Mouse (Mus musculus): ENCODE data around the gene Foxd1. TPM values are rescaled to one million over a fixed set of nuclear protein-coding genes. Genes with fewer than 3 reads are reported as not detected.

Foxd1 gene
- polyA plus RNA-seq, 1 experiment from 2014 or later, result 0.04 TPM

DNA sequence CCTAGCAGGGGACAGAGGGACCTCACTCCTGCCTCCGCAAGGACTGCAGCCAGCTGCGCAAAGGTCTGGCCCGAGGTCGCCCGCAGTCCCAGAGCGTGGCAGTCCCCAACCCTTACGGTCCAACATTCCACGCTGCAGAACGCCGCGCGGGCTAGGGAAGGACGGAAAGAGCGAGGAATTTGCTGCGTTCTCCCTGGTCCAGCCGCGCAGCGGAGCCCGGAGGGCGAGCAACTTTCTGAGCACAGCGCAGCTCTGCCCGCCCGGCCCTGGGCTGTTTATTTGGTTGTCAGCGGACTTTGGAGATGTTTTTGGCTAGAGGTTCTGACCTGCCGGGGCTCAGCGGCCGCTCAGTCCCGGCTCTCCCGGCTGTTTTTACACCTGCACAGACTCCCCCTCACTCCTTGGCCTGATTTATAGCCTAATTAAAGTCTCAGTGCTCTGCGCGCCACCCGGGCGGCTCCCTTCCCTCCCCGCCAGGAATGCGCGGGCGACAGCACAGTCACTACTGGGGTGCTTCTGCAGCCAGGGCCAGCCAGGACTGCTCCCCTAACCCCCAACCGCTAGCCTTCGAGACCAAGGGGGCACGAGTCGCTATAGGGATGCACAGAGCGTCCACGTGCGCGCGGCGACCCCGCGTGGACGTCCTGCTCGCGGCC is 11.9 kb downstream of the Foxd1 start:
- H3K4me3 ChIP-seq, result peak overlapping the region; percentile 29
- H3K9ac ChIP-seq, result no peak overlapping the region
- ATAC-seq (ENCODE audit: extremely low read depth, insufficient number of reproducible peaks, low FRiP score, low TSS enrichment), result no peak
- H3K36me3 ChIP-seq, result no peaks in the 10 kb centered on the region
- peak overlapping the region; percentile 57 for H3K4me2 ChIP-seq
- H3K4me1 ChIP-seq, result peaks cover 9% of the 10 kb centered on the region
- no peaks in the 10 kb centered on the region for H3K9me3 ChIP-seq
- peaks cover 92% of the 10 kb centered on the region for H3K27me3 ChIP-seq (replicated peaks)
- no peak overlapping the region for H3K27ac ChIP-seq (replicated peaks)
- under 1% methylated on average over 52 of the region's 52 CpGs for WGBS

DNA sequence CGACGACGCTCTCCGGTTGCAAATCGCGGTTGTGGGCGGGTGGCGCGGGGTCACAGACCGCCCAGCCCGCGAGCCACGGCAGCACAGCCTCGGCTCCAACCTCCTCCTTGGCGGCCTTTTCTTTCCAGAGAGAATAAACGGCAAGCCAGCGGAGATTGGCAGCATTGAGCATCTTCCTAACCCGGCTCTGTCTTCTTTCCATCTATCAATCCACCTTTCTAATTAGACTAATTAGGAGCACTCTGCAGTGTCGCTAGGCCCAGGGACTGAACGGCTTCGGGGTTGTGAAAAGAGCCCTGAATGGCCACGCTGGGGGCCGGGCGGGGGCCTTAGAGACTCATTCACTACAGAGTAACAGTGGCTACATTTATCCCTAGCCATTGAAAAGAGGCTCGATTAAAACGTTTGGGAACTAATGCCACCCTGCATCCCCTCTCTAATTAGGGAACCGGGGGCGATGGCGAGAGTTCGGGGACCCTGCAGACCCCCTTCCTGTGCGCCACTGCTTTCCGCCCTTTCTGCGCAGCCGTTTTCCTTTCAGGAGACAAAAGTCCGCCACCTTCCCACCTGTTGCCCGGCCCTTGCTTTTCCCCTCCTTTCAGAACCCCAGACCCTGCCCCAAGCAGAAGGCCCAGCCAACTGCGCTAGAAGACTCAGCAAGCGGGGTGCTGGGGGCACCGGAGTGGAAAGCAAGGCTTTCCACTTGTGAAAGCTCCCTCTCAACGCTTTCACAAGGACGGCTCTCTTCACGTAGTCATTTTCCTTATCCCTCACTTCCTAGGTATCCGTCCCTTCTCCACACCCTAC is 12.6 kb downstream of the Foxd1 start:
- H3K4me1 ChIP-seq, result peaks cover 9% of the 10 kb centered on the region
- peak overlapping the region; percentile 57 for H3K4me2 ChIP-seq
- H3K9me3 ChIP-seq, result no peaks in the 10 kb centered on the region
- no peak for ATAC-seq (ENCODE audit: extremely low read depth, insufficient number of reproducible peaks, low FRiP score, low TSS enrichment)
- no peak overlapping the region for H3K27ac ChIP-seq (replicated peaks)
- H3K36me3 ChIP-seq, result no peaks in the 10 kb centered on the region
- H3K27me3 ChIP-seq (replicated peaks), result peaks cover 93% of the 10 kb centered on the region
- H3K9ac ChIP-seq, result no peak overlapping the region
- WGBS, result 1% methylated on average over 43 of the region's 43 CpGs
- peak overlapping the region; percentile 29 for H3K4me3 ChIP-seq

DNA sequence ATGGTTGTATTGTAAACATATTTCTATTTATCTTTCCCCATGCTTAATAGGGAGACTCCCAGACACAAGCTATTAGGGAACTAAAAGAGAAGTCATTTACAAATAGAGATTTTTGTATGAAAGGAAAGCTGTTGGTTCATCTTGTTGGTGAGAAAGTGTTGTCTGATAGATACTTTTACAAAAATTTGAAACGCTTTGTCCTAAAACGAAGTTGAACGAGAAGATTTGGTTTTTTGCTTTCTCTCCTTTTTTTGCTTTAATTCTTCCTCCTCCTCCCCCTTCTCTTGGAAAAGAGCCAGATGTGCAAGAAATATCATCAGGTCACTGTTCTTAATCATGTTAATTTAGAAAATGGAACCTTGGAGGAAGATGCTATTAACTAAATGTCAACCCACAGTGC is 13.6 kb downstream of the Foxd1 start:
- H3K27me3 ChIP-seq (replicated peaks), result peaks cover 94% of the 10 kb centered on the region
- no peak overlapping the region for H3K4me3 ChIP-seq
- H3K4me2 ChIP-seq, result no peak overlapping the region
- 10% methylated on average over 3 of the region's 3 CpGs for WGBS
- H3K9ac ChIP-seq, result no peak overlapping the region
- ATAC-seq (ENCODE audit: extremely low read depth, insufficient number of reproducible peaks, low FRiP score, low TSS enrichment), result no peak
- no peaks in the 10 kb centered on the region for H3K36me3 ChIP-seq
- no peak overlapping the region for H3K27ac ChIP-seq (replicated peaks)
- H3K4me1 ChIP-seq, result peaks cover 9% of the 10 kb centered on the region
- no peaks in the 10 kb centered on the region for H3K9me3 ChIP-seq

DNA sequence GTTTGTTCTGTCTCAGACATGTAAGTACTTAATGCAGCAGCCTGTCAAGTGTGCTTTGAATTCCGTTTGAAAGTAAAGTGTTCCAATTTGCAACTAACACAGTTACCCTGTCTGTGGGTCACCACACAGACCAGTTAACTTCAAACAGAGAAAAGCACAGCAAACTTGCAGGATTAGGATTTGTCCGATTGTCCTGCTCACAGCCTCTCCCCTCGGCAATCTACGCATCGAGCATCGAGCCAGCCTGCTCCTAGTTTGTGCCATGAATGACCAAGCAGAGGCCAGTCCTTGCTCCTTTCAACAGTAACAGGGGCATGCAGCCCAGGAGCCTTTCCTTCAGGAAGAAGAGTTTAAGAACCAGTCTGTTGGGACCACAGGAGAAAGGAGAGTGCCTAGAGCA is 15.0 kb downstream of the Foxd1 start:
- Histone ChIP-seq H3K27me3 (replicated peaks) (peaks cover 94% of the 10 kb centered on the region), H3K4me1 (peaks cover 9% of the 10 kb centered on the region), H3K4me2 (no peak overlapping the region), H3K9me3 (no peaks in the 10 kb centered on the region), H3K27ac (replicated peaks) (no peak overlapping the region), H3K36me3 (no peaks in the 10 kb centered on the region), H3K9ac (no peak overlapping the region), H3K4me3 (no peak overlapping the region)
- 18% methylated on average over 6 of the region's 6 CpGs for WGBS
- no peak for ATAC-seq (ENCODE audit: extremely low read depth, insufficient number of reproducible peaks, low FRiP score, low TSS enrichment)

DNA sequence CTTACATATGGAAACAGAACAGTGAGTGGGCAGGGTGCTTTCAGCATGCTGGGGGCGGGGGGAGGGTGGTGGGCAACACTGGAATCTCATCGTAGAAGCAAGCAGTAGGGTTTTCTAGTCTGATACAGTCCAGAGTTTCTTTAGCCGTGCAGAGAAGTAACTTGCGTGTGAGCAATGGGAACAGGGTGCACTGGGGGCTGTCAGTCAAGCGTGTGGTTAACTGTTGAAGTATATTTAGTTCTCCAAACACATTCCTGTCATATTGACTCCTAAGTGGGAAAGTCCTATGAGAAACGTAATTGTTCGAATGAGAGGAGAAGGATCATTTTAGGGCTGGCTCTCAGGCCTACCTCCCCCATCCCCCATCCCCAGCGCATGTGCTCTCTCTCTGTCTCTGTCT is 20.5 kb downstream of the Foxd1 start:
- WGBS, result 44% methylated on average over 8 of the region's 8 CpGs
- peaks cover 51% of the 10 kb centered on the region for H3K27me3 ChIP-seq (replicated peaks)

DNA sequence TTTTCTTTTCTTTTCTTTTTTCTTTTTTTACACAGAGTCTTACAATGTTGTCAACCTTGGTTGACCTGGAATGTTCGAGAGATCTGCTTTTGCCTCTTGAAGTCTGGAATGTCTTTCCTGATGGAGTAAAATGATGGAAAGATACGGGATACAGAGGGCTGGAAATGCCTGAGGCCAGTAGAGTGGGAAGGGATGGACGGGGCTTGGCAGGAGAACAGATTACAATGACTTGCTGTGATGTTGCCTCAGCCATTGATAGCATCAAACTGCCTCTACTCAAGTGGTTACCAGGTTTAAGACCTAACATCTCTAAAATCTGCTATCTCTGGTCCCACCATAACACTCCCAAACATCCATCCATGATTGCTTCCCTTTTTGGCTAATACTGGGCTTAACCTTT is 20.9 kb downstream of the Foxd1 start:
- peaks cover 47% of the 10 kb centered on the region for H3K27me3 ChIP-seq (replicated peaks)
- no peak for ATAC-seq (ENCODE audit: extremely low read depth, insufficient number of reproducible peaks, low FRiP score, low TSS enrichment)
- 36% methylated on average over 3 of the region's 3 CpGs for WGBS

More for the DNA sequence above, 20.5 kb downstream of the Foxd1 start:
- ATAC-seq (ENCODE audit: extremely low read depth, insufficient number of reproducible peaks, low FRiP score, low TSS enrichment), result no peak
- Histone ChIP-seq H3K4me3 (no peak overlapping the region), H3K27ac (replicated peaks) (no peak overlapping the region), H3K9ac (no peak overlapping the region), H3K9me3 (no peaks in the 10 kb centered on the region), H3K4me1 (peaks cover 4% of the 10 kb centered on the region; the same call in 1 of the 2 replicates), H3K4me2 (no peak overlapping the region), H3K36me3 (no peaks in the 10 kb centered on the region)

DNA sequence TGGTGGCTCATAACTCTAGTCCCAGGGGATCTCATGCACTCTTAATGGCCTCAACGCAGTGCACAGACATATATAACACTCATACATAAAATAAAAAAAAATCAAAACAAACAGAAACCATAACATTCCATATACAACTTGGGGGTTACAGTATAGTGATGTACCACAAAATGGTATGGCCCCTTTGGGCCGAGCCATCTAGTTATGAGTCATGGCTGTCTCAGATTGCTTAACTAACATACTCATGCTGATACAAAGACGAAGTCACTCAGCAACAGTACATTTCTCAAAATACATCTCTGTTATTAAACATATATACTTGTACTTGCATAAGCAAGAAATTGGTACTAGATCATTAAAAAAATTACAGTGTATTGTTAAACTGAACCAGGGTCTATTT is 23.7 kb downstream of the Foxd1 start:
- ATAC-seq (ENCODE audit: extremely low read depth, insufficient number of reproducible peaks, low FRiP score, low TSS enrichment), result no peak
- H3K9ac ChIP-seq, result no peak overlapping the region
- no peak overlapping the region for H3K4me2 ChIP-seq
- H3K4me1 ChIP-seq, result peaks cover 4% of the 10 kb centered on the region; the same call in 1 of the 2 replicates
- H3K9me3 ChIP-seq, result no peaks in the 10 kb centered on the region
- H3K36me3 ChIP-seq, result no peaks in the 10 kb centered on the region
- no peak overlapping the region for H3K4me3 ChIP-seq
- H3K27me3 ChIP-seq (replicated peaks), result peaks cover 35% of the 10 kb centered on the region
- 74% methylated on average over 3 of the region's 3 CpGs for WGBS
- H3K27ac ChIP-seq (replicated peaks), result no peak overlapping the region

More for the DNA sequence above, 20.9 kb downstream of the Foxd1 start:
- Histone ChIP-seq H3K4me2 (no peak overlapping the region), H3K9ac (no peak overlapping the region), H3K27ac (replicated peaks) (no peak overlapping the region), H3K4me3 (no peak overlapping the region), H3K4me1 (peaks cover 4% of the 10 kb centered on the region; the same call in 1 of the 2 replicates), H3K36me3 (no peaks in the 10 kb centered on the region), H3K9me3 (no peaks in the 10 kb centered on the region)

DNA sequence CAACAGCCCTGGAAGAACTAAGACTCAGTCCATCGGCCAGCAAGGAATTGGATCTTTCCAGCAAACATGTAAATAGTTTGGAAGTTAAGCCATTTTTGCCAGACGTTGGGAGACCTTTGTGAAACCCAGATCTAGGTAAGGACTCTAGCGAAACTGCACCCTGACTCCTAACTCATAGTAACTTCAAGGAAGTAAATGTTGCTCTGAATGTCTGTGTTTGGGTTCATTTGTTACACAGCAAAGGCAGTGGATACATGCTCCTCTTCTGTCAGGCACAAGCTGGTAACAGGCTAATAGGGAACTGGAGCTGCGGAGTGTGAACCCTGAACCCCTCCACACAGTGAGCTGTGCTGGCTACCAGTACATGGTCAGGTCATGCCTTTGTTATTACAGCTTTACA is 28.7 kb downstream of the Foxd1 start:
- WGBS, result 81% methylated on average over 4 of the region's 4 CpGs
- no peak for ATAC-seq (ENCODE audit: extremely low read depth, insufficient number of reproducible peaks, low FRiP score, low TSS enrichment)

DNA sequence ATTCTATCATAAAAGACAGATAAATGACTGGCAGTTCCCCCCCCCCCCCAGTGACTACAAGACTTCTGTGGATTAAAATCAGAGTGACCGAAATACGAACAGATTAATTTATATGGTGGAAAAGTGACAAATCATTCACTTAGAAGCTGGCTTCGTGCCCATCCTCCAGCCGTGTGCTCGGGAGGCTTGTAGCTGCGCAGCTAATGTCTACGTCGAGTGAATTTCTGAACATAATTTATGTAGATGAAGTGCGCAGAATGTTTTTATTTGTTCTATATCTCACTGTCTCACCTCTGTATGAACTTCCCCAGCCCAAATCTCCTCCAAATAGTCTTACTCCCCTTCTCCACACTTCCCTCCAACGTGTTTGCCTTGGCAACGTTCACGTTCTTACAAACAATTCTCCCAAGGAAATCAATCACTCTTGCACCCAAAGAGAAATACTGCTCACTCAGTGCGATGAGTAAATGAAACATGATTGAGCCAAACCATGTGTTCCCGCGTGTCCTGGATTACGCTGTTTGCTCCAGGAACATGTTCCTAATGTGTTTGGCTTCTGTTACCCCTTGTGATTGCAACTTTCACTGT is 30.0 kb downstream of the Foxd1 start:
- ATAC-seq (ENCODE audit: extremely low read depth, insufficient number of reproducible peaks, low FRiP score, low TSS enrichment), result no peak
- peaks cover 57% of the 10 kb centered on the region for H3K27me3 ChIP-seq (replicated peaks)
- H3K4me3 ChIP-seq, result no peak overlapping the region
- peaks cover 5% of the 10 kb centered on the region; the same call in 1 of the 2 replicates for H3K9me3 ChIP-seq
- no peaks in the 10 kb centered on the region for H3K4me1 ChIP-seq
- no peak overlapping the region for H3K9ac ChIP-seq
- WGBS, result 61% methylated on average over 16 of the region's 16 CpGs
- H3K36me3 ChIP-seq, result no peaks in the 10 kb centered on the region
- no peak overlapping the region for H3K27ac ChIP-seq (replicated peaks)
- no peak overlapping the region for H3K4me2 ChIP-seq

More for the DNA sequence above, 28.7 kb downstream of the Foxd1 start:
- no peak overlapping the region for H3K4me2 ChIP-seq
- H3K36me3 ChIP-seq, result no peaks in the 10 kb centered on the region
- no peak overlapping the region for H3K9ac ChIP-seq
- H3K27ac ChIP-seq (replicated peaks), result no peak overlapping the region
- peaks cover 5% of the 10 kb centered on the region; the same call in 1 of the 2 replicates for H3K9me3 ChIP-seq
- H3K4me1 ChIP-seq, result no peaks in the 10 kb centered on the region
- H3K27me3 ChIP-seq (replicated peaks), result peaks cover 47% of the 10 kb centered on the region
- H3K4me3 ChIP-seq, result no peak overlapping the region

DNA sequence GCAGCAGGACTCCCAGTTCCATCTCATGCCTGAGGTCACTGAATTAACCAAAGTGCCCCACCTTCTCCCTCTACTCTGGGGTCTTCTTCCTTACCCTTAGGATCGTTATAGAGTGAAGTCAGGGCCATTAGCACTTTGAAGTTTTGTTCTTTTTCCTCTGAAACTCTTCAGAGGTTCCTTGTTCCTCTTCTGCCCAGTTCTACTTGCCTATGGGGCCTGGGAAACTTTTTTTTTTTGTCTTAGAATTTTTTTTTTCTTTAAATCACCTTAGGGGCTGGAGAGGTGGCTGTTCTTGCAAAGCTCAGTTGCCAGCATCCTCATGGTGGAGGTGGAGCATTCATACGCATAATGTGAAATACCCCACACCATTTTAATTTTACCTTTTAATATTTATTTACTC is 31.8 kb downstream of the Foxd1 start:
- no peak overlapping the region for H3K4me3 ChIP-seq
- no peak overlapping the region for H3K27ac ChIP-seq (replicated peaks)
- no peaks in the 10 kb centered on the region for H3K36me3 ChIP-seq
- peaks cover 72% of the 10 kb centered on the region for H3K27me3 ChIP-seq (replicated peaks)
- ATAC-seq (ENCODE audit: extremely low read depth, insufficient number of reproducible peaks, low FRiP score, low TSS enrichment), result no peak
- H3K4me2 ChIP-seq, result no peak overlapping the region
- H3K9ac ChIP-seq, result no peak overlapping the region
- H3K4me1 ChIP-seq, result peaks cover 6% of the 10 kb centered on the region; the same call in 1 of the 2 replicates
- peaks cover 5% of the 10 kb centered on the region; the same call in 1 of the 2 replicates for H3K9me3 ChIP-seq
- WGBS, result 71% methylated on average over 2 of the region's 2 CpGs

DNA sequence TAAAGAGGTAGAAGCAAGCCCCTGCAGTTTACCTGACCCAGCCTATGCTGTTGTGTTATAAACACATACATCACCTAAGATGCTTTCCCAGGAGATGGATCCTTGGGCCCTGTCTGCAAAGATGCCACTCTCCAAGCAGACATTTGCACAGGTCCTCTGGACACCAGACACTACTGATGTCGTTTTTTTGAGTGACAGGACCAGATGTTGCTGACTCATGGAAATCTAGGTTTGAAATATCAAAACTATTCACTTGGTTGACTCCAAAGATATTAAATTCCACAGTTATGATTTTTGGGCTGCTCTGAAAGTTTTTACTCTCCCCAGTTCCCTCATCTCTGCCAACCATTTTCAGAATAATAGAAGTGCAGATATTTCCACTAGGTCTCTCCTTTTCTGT is 35.0 kb downstream of the Foxd1 start:
- WGBS, result 38% methylated on average over 1 of the region's 1 CpGs
- no peak overlapping the region for H3K9ac ChIP-seq
- H3K4me1 ChIP-seq, result peaks cover 27% of the 10 kb centered on the region
- peaks cover 84% of the 10 kb centered on the region for H3K27me3 ChIP-seq (replicated peaks)
- no peak overlapping the region for H3K4me3 ChIP-seq
- H3K4me2 ChIP-seq, result no peak overlapping the region
- no peaks in the 10 kb centered on the region for H3K36me3 ChIP-seq
- no peak overlapping the region for H3K27ac ChIP-seq (replicated peaks)
- peaks cover 5% of the 10 kb centered on the region; the same call in 1 of the 2 replicates for H3K9me3 ChIP-seq
- ATAC-seq (ENCODE audit: extremely low read depth, insufficient number of reproducible peaks, low FRiP score, low TSS enrichment), result no peak

All from heart, embryonic 13.5 days (tissue).